Mouse (Mus musculus) CH12.LX (cell line): ENCODE results near the gene Ptges3l. TPM values are rescaled to one million over a fixed set of nuclear protein-coding genes. Genes with fewer than 3 reads are reported as not detected.

ENCODE experiments used
- DNase-seq: peaks from one replicate; pipeline ENCODE4 v3.0.0-alpha.2; 2013; ENCODE audit errors: extremely low read depth
- H3K27ac ChIP-seq: 2 replicates; pipeline ENCODE4 v1.5.1; 2012; ENCODE audit warnings: low read depth, mild to moderate bottlenecking, control low read depth, moderate library complexity; ENCODE audit not compliant: insufficient read depth
- H3K27me3 ChIP-seq: replicated peaks from 2 replicates; pipeline ENCODE3; 2012; ENCODE audit warnings: inconsistent platforms
- H3K36me3 ChIP-seq, 2 experiments: replicated peaks in 1 of 2; 2 replicates each; pipeline versions ENCODE3 to v1.6.1; 2012; ENCODE audit warnings: inconsistent platforms in 1 of 2, low read length in 1 of 2, mild to moderate bottlenecking in 1 of 2, mixed read lengths in 1 of 2, moderate library complexity in 1 of 2; ENCODE audit not compliant: control insufficient read depth in 1 of 2, insufficient read depth in 1 of 2
- H3K4me1 ChIP-seq, 2 experiments: 2 replicates each; pipeline ENCODE4 v1.6.1; 2012; ENCODE audit warnings: inconsistent platforms in 1 of 2, moderate library complexity in 1 of 2; ENCODE audit not compliant: insufficient read depth in 2 of 2, control insufficient read depth in 1 of 2
- H3K4me2 ChIP-seq: 2 replicates; pipeline ENCODE4 v1.6.1; 2012; ENCODE audit warnings: low read depth, mild to moderate bottlenecking, control low read depth; ENCODE audit not compliant: poor library complexity, insufficient read depth, severe bottlenecking
- H3K4me3 ChIP-seq, 3 experiments: fragments of 150-350 bp in 1 of 3; sonication (generic) in 1 of 3; replicated peaks in 1 of 3; 2 replicates each; pipeline versions ENCODE3 to v1.5.1; 2011 to 2012; ENCODE audit warnings: low read depth in 2 of 3, low read length in 2 of 3, mild to moderate bottlenecking in 2 of 3, moderate library complexity in 2 of 3, control low read depth in 1 of 3, improper control_type of control experiment in 1 of 3, inconsistent platforms in 1 of 3, mixed read lengths in 1 of 3; ENCODE audit not compliant: poor library complexity in 1 of 3
- H3K79me2 ChIP-seq: replicated peaks from 2 replicates; pipeline ENCODE4 v1.6.1; 2012; ENCODE audit warnings: mild to moderate bottlenecking, moderate library complexity; ENCODE audit not compliant: control insufficient read depth, poor library complexity, insufficient read depth, severe bottlenecking; ENCODE audit errors: extremely low read depth
- H3K9ac ChIP-seq: 2 replicates; pipeline ENCODE4 v1.6.1; 2012; ENCODE audit warnings: low read depth, mild to moderate bottlenecking, control low read depth, moderate library complexity; ENCODE audit not compliant: insufficient read depth
- H3K9me3 ChIP-seq: replicated peaks from 2 replicates; pipeline ENCODE3; 2012; ENCODE audit warnings: low read length, inconsistent platforms, mixed read lengths
- CHD2 ChIP-seq: IDR thresholded peaks from 2 replicates; pipeline ENCODE4 v1.6.1; 2011; ENCODE audit warnings: low read length, improper control_type of control experiment
- CTCF ChIP-seq, 2 experiments: IDR thresholded peaks in 1 of 2; conservative IDR thresholded peaks in 1 of 2; 2 replicates each; pipeline ENCODE4 v1.5.1; 2011 to 2012; ENCODE audit warnings: low read depth in 2 of 2, low read length in 2 of 2, improper control_type of control experiment in 1 of 2, inconsistent platforms in 1 of 2, mild to moderate bottlenecking in 1 of 2, moderate library complexity in 1 of 2
- ELF1 ChIP-seq: IDR thresholded peaks from 2 replicates; pipeline ENCODE4 v1.6.1; 2014; ENCODE audit warnings: low read depth, mild to moderate bottlenecking, inconsistent platforms, low read length, improper control_type of control experiment
- EP300 ChIP-seq: IDR thresholded peaks from 2 replicates; pipeline ENCODE4 v1.6.1; 2011; ENCODE audit warnings: low read length, improper control_type of control experiment
- ETS1 ChIP-seq: conservative IDR thresholded peaks from 2 replicates; pipeline ENCODE4 v1.6.1; 2012; ENCODE audit warnings: low read depth, mild to moderate bottlenecking, inconsistent platforms, low read length, improper control_type of control experiment, moderate library complexity
- GABPA ChIP-seq: IDR thresholded peaks from 2 replicates; pipeline ENCODE4 v1.6.1; 2012; ENCODE audit warnings: low read depth, low read length, improper control_type of control experiment, inconsistent platforms; ENCODE audit not compliant: insufficient replicate concordance
- IRF4 ChIP-seq: IDR thresholded peaks from 2 replicates; pipeline ENCODE4 v1.6.1; 2014; ENCODE audit warnings: low read depth, mild to moderate bottlenecking, inconsistent platforms, low read length, improper control_type of control experiment
- JUN ChIP-seq: IDR thresholded peaks from 2 replicates; pipeline ENCODE4 v1.6.1; 2011; ENCODE audit warnings: low read depth, mild to moderate bottlenecking, low read length, improper control_type of control experiment, moderate library complexity; ENCODE audit not compliant: insufficient read depth
- JUND ChIP-seq: conservative IDR thresholded peaks from 2 replicates; pipeline ENCODE4 v1.6.1; 2011; ENCODE audit warnings: low read depth, low read length, improper control_type of control experiment
- KAT2A ChIP-seq: IDR thresholded peaks from 2 replicates; pipeline ENCODE4 v1.6.1; 2012; ENCODE audit warnings: low read length, improper control_type of control experiment, inconsistent platforms; ENCODE audit not compliant: insufficient replicate concordance
- MAFK ChIP-seq: IDR thresholded peaks from 2 replicates; pipeline ENCODE4 v1.6.1; 2011; ENCODE audit warnings: low read length, improper control_type of control experiment; ENCODE audit not compliant: insufficient replicate concordance
- MAX ChIP-seq: IDR thresholded peaks from 2 replicates; pipeline ENCODE4 v1.6.1; 2011; ENCODE audit warnings: low read length, improper control_type of control experiment
- MAZ ChIP-seq: IDR thresholded peaks from 2 replicates; pipeline ENCODE4 v1.6.1; 2012; ENCODE audit warnings: low read depth, mild to moderate bottlenecking, inconsistent platforms, low read length, improper control_type of control experiment, moderate library complexity
- MEF2A ChIP-seq: IDR thresholded peaks from 2 replicates; pipeline ENCODE4 v1.6.1; 2014; ENCODE audit warnings: low read depth, mild to moderate bottlenecking, inconsistent platforms, low read length, improper control_type of control experiment, borderline replicate concordance
- MXI1 ChIP-seq: IDR thresholded peaks from 2 replicates; pipeline ENCODE4 v1.6.1; 2011; ENCODE audit warnings: mild to moderate bottlenecking, low read depth, low read length, improper control_type of control experiment
- MYC ChIP-seq: IDR thresholded peaks from 2 replicates; pipeline ENCODE4 v1.6.1; 2011; ENCODE audit warnings: low read depth, mild to moderate bottlenecking, improper control_type of control experiment, low read length
- NELFE ChIP-seq: IDR thresholded peaks from 2 replicates; pipeline ENCODE4 v1.6.1; 2011; ENCODE audit warnings: low read depth, low read length, improper control_type of control experiment
- NRF1 ChIP-seq: IDR thresholded peaks from 2 replicates; pipeline ENCODE4 v1.6.1; 2014; ENCODE audit warnings: low read depth, mild to moderate bottlenecking, inconsistent platforms, low read length, improper control_type of control experiment, moderate library complexity
- PAX5 ChIP-seq: IDR thresholded peaks from 2 replicates; pipeline ENCODE4 v1.6.1; 2012; ENCODE audit warnings: low read length, inconsistent platforms, mixed read lengths
- POLR2A ChIP-seq: IDR thresholded peaks from 2 replicates; pipeline ENCODE4 v1.6.1; 2011; ENCODE audit warnings: low read depth, mild to moderate bottlenecking, improper control_type of control experiment, low read length
- POLR2AphosphoS2 ChIP-seq: IDR thresholded peaks from 2 replicates; pipeline ENCODE4 v1.6.1; 2011; ENCODE audit warnings: low read depth, low read length, improper control_type of control experiment
- RAD21 ChIP-seq: IDR thresholded peaks from 2 replicates; pipeline ENCODE4 v1.6.1; 2011; ENCODE audit warnings: low read depth, mild to moderate bottlenecking, low read length, improper control_type of control experiment, moderate library complexity
- RCOR1 ChIP-seq: conservative IDR thresholded peaks from 2 replicates; pipeline ENCODE4 v1.6.1; 2012; ENCODE audit warnings: low read depth, mild to moderate bottlenecking, inconsistent platforms, low read length, improper control_type of control experiment
- SIN3A ChIP-seq: IDR thresholded peaks from 2 replicates; pipeline ENCODE4 v1.6.1; 2012; ENCODE audit warnings: low read length, improper control_type of control experiment, inconsistent platforms
- SMC3 ChIP-seq: IDR thresholded peaks from 2 replicates; pipeline ENCODE4 v1.6.1; 2011; ENCODE audit warnings: low read depth, low read length, improper control_type of control experiment
- TBP ChIP-seq: conservative IDR thresholded peaks from 2 replicates; pipeline ENCODE4 v1.6.1; 2011; ENCODE audit warnings: low read depth, low read length, improper control_type of control experiment
- UBTF ChIP-seq: IDR thresholded peaks from 2 replicates; pipeline ENCODE4 v1.6.1; 2012; ENCODE audit warnings: low read depth, mild to moderate bottlenecking, inconsistent platforms, low read length, improper control_type of control experiment, moderate library complexity
- USF1 ChIP-seq: IDR thresholded peaks from 2 replicates; pipeline ENCODE4 v1.6.1; 2014; ENCODE audit warnings: low read depth, mild to moderate bottlenecking, inconsistent platforms, low read length, improper control_type of control experiment
- USF2 ChIP-seq: conservative IDR thresholded peaks from 2 replicates; pipeline ENCODE4 v1.6.1; 2011; ENCODE audit warnings: low read depth, low read length, improper control_type of control experiment
- ZKSCAN1 ChIP-seq: IDR thresholded peaks from 2 replicates; pipeline ENCODE4 v1.6.1; 2012; ENCODE audit warnings: low read depth, inconsistent platforms, low read length, improper control_type of control experiment, borderline replicate concordance
- ZMIZ1 ChIP-seq: IDR thresholded peaks from 2 replicates; pipeline ENCODE4 v1.6.1; 2012; ENCODE audit warnings: low read depth, mild to moderate bottlenecking, inconsistent platforms, low read length, improper control_type of control experiment
- dilution Hi-C: fragments of 300-500 bp; cut with MboI; formaldehyde crosslinking; loops from 2 replicates; pipeline ENCODE4 v1.14.3; 2020; ENCODE audit warnings: low sequenced_read_pairs; ENCODE audit not compliant: extremely low pct_unique_long_range_greater_than_20kb, extremely low pct_ligation_motif_present
- in situ Hi-C: fragments of 300-500 bp; cut with MboI; formaldehyde crosslinking; loops from 3 replicates; pipeline ENCODE4 v1.14.3; 2019; ENCODE audit warnings: low sequenced_read_pairs, low pct_ligation_motif_present, low pct_unique_long_range_greater_than_20kb, mixed read lengths
- polyA plus RNA-seq: library from polyadenylated mRNA; unstranded; fragments of >175 nt; gene quantifications from 2 replicates; pipeline ENCODE4 v1.2.1, GENCODE M21; 2012; ENCODE audit warnings: low read depth; ENCODE audit not compliant: insufficient read length
- total RNA-seq, 2 experiments: library from RNA; depleted of rRNA; stranded (reverse); fragments of 300-350 nt in 1 of 2; fragments of >200 nt in 1 of 2; gene quantifications; 2 replicates each; pipeline ENCODE4 v1.2.3; 2012 to 2014

Ptges3l gene
- total and polyA plus RNA-seq, 3 experiments: 1.9 to 3.0 (median 2.4) TPM

- peak overlapping the region; percentile 72 for H3K27ac ChIP-seq
- H3K4me1 ChIP-seq: peaks cover 12 to 30% of the 10 kb centered on the region in 2 experiments
- TF ChIP-seq CHD2 (no peak), UBTF (0 out of 2 replicates have a peak, but pooled peaks have one; percentile 1)
- in situ Hi-C loops (no loop called here), dilution Hi-C loops (no loop called here)
- H3K9ac ChIP-seq: peak overlapping the region; percentile 100
- DNase-seq: no peak
- H3K4me3 ChIP-seq: peak overlapping the region; percentile 74 to 98 (median 98)
- H3K9me3 ChIP-seq: no peaks in the 10 kb centered on the region
- no peaks in the 10 kb centered on the region for H3K27me3 ChIP-seq
- H3K4me2 ChIP-seq: peak overlapping the region; percentile 97
- peaks cover 32% of the 10 kb centered on the region for H3K79me2 ChIP-seq
- H3K36me3 ChIP-seq: peaks cover 29 to 33% of the 10 kb centered on the region in 2 experiments
Measured at GRCm38 (mm10) chr11:101442760-101443159, 17.6 kb upstream of the Ptges3l start.

GRCm38 (mm10) chr11:101442127-101442693 is 17.1 kb upstream of the Ptges3l start, which contains the start of gene Rpl27:
Rpl27 (plus strand) TSS chr11:101442298.
- Histone ChIP-seq H3K79me2 (peaks cover 32% of the 10 kb centered on the region), H3K27me3 (no peaks in the 10 kb centered on the region), H3K27ac (peak within 1 kb of the TSS; percentile 72), H3K4me1 (peaks cover 12 to 25% of the 10 kb centered on the region in 2 experiments), H3K36me3 (peaks cover 29 to 33% of the 10 kb centered on the region in 2 experiments), H3K4me3 (peak within 1 kb of the TSS; percentile 74 to 98 (median 98)), H3K9ac (peak within 1 kb of the TSS; percentile 100), H3K9me3 (no peaks in the 10 kb centered on the region), H3K4me2 (peak within 1 kb of the TSS; percentile 97)
- DNase-seq: peak; percentile 100
- dilution Hi-C loops (no loop called here), in situ Hi-C loops (no loop called here)
- TF ChIP-seq GABPA: peak; percentile 86; the same call in 1 of the 2 replicates
- peak; percentile 74 to 93 for TF ChIP-seq CTCF (conservative IDR thresholded peaks at IDR 0.05 in 1 of 2, IDR thresholded peaks at IDR 0.05 in 1 of 2; ENCODE audit: low read depth in 2 of 2, low read length in 2 of 2)
- TF ChIP-seq KAT2A: peak; percentile 99
- TF ChIP-seq TBP: peak; percentile 97
- no peak for TF ChIP-seq JUN
- TF ChIP-seq JUND: peak; percentile 59; the same call in 1 of the 2 replicates
- peak; percentile 96 for TF ChIP-seq CHD2
- no peak for TF ChIP-seq USF2
- peak; percentile 98 for TF ChIP-seq NELFE
- TF ChIP-seq ELF1: peak; percentile 100
- TF ChIP-seq RCOR1: no peak
- TF ChIP-seq POLR2AphosphoS2: peak; percentile 73; the same call in 1 of the 2 replicates
- peak; percentile 91 for TF ChIP-seq MEF2A
- TF ChIP-seq RAD21: peak; percentile 65
- TF ChIP-seq MXI1: peak; percentile 57; the same call in 1 of the 2 replicates
- peak; percentile 61 for TF ChIP-seq NRF1
- peak; percentile 98; the same call in 1 of the 2 replicates for TF ChIP-seq MAZ
- no peak for TF ChIP-seq PAX5
- TF ChIP-seq POLR2A: peak; percentile 99
- no peak; the same call in 1 of the 2 replicates for TF ChIP-seq ZKSCAN1
- peak; percentile 68 for TF ChIP-seq SMC3
- no peak; the same call in 1 of the 2 replicates for TF ChIP-seq USF1
- TF ChIP-seq EP300: no peak; the same call in 1 of the 2 replicates
- peak; percentile 80; the same call in 1 of the 2 replicates for TF ChIP-seq IRF4
- peak; percentile 51; the same call in 1 of the 2 replicates for TF ChIP-seq UBTF
- TF ChIP-seq ETS1: peak; percentile 76
- TF ChIP-seq ZMIZ1: peak; percentile 97
- TF ChIP-seq MAFK: no peak
- TF ChIP-seq MYC: peak; percentile 99
- TF ChIP-seq SIN3A: peak; percentile 97
- TF ChIP-seq MAX: peak; percentile 91
